Mouse (Mus musculus): ENCODE data around the gene Gli2.

Gli2 gene

DNA sequence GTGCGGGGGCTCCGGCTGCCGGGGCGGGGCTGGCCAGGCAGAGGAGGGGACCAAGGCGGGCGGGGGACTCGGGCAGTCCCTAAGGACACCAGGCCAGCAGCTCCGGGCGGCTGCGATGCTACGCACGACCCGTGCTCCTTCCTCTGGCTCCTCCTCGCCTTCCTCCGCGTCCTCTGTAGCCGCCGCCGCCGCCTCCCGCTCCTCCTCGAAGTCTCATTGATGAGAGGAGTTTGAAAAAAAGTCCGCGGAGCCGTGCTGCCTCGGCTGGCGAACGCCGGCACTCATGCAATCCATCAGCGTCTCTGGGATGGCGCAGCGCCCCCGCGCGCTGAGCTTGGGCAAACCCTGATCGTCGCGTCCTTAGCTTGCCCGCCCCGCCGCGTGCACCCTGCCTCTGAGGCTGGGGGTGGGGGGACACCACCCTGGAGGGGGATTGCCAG is at the start of gene Gli2:
Gene Gli2 (minus strand): TSS at position 218 of the 440 bp plus-strand sequence.
- peak; percentile 67 to 79 for DNase-seq (ENCODE audit: low spot score in 2 of 2)

DNA sequence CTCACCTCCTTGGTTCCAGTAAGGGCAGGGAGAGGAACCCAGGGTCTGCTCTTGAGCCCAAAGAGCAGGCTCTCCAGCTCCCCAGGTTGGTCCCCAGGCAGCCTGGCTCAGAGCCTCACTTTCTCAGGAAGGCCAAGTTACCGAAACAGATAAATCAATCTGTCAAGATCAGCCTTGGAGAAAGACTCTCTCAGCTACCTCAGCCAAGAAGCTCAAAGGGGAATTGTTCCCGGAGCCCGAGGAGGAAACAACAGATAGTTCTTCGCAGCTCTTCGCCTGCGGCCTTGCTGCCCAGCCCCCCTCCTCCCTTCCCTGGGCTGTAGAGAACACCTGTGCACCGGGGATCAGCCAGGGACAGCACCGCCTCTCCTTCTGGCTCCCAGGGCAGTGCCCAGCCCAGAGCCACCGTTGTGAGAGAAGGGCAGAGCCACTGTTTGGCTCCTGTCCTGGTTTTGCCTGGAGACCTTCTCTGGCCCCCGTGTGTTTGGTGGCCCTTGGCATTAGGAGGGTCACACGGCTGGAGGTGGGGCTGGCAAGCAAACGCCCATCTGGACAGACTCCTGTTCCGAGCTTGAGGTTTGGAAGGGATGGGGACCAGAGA is 44.6 kb upstream of the Gli2 start:
- no peak for DNase-seq (ENCODE audit: low spot score in 2 of 2)

DNA sequence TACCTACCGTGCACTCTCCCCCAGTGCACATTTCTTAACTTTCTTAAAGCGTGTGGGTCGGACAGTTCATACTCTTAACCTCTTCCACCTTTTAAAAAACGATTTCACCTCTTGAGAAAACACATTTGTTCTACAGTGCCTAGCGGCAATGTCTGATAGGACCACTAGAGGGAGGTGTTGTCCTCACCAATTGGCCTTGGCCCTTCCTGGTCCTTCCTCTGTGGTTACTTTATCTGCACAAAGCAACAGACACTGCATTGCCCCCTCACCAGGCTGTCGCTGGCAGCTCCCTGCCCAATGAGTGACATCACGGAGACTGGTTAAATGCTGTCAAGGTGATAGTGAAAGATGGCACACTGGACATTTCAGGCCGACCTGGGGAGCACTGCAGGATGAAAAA is 40.3 kb upstream of the Gli2 start:
- DNase-seq (ENCODE audit: low spot score in 2 of 2) = peak; percentile 30 to 79

DNA sequence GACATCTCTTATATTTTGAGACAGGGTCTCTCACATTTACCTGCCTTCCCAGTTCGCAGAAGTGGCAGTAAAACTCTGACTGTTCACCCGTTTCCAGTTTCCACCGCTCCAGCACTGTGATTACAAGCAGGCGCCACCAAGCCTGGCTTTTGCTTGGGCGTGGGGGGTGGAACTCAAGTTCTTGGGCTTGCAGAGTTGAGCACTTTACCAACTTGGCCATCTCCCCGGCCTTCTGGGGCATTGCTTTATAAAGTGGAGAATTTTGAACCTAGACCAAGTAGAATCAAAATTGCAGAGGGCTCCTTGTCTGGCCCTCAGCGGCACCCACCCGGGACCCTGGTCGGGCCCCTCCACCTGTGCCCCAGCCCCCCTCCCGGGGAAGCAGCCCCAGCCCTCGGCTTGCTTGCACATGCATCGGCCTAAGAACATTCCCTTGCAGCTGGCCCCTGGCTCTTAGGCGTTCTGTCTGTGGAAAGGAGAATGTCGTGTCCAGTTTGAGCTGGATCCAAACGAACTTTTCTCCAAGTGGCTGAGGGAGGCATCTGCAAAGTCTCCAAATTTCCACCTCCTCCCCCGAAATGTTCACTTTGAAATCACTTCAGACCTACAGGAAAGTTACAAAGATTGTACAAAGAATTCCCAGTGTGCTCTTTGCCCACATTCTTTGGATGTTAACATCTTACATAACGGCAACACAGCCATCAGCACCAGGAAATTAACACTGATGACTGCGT is 36.6 kb upstream of the Gli2 start:
- DNase-seq (ENCODE audit: low spot score in 2 of 2) = no peak

DNA sequence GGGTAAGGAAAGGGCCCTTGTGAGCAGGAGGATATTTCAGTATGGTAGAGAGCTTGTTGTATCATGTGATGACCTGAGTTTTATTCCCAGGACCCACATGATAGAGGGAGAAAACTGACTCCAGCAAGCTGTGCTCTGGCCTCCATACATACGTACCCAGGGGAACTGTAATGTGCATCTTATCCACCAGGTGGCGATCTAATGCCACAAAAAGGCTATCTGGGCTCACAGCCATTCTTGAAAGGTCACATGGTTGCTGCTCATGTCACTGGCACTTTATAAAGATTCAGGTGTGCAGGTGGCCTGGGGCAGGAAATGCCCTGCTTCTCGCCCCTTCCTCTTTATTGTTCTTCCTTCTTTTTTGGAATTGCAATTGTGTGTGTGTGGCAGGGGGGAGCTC is 34.1 kb upstream of the Gli2 start:
- DNase-seq (ENCODE audit: low spot score in 2 of 2) = peak; percentile 61 to 76

DNA sequence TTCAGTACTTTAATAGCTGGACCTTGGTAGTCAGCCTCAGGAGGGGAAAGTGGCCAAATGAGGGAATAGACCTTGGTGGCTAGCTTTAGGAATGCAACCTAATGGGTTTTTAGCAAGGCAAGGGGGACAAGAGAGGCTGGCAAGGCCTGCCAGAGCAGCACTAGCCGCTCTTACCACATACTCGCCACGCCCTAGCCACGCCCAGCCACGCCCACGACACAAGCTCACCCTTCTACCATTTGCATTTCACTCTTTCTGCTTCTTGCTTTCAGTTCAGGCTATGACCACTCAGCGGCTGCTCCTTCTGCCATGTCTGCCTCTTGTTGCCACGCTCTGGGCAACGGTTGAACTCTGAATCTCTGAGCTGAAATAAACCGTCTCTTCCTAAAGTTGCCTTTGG is 32.4 kb upstream of the Gli2 start:
- DNase-seq (ENCODE audit: low spot score in 2 of 2) = no peak

DNA sequence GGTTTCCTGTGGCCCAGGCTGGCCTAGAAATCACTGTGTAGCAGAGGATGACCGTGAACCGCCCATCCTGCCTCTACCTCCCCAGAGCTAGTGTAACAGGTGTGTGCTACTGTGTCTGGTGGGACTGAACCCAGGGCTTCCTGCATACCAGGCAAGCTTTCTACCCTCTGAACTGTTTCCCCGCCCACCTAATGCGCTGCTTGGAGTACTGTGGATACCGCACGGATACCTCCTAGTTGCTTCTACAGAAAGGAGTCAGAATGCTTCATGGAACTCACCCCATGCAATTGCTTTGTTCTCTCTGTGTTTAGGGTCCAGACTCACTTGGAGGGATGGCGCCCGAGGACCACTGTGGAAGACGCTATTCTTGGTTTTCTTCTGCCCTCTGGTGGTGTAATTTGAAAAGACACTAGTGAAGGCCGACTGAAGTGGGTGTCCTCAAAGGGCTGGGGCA is 30.1 kb upstream of the Gli2 start:
- peak in 1 of 2 experiments; percentile 50 for DNase-seq (ENCODE audit: low spot score in 2 of 2)

DNA sequence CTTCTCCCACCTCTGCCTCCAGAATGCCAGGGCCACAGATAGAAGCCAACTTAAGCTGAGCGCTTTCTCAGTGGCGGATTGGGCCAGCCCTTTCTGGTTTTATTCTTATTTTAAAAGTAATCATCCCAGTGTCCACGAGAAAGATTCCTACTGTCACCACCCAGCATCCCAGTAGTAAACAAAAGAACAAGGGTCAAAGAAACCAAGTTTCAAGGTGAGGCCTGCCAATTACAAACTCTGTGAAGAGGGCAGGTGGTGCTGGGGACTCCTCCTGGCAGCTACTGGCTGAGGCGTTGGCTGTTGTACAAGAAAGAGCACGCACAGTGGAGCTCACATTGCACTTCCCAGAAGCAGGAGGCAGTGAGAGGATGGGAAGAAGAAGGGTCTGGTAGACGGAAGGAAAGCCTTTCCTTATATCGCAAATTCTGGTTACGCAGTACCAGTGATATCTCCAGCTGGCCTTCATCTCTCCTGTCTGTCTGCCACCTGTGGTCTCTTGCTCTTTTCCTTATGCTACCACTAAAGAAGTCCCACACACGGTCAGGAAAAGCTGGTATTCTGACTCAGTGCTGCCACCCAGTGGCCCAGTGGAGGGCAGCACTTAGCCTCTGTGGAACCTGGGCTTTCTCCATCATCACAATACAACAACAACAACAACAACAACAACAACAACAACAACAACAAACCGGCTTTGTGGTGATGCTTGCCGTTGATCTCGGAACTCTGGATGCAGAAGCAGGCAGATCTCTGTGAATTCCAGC is 29.0 kb upstream of the Gli2 start:
- DNase-seq (ENCODE audit: low spot score in 2 of 2) = peak in 1 of 2 experiments; percentile 43

DNA sequence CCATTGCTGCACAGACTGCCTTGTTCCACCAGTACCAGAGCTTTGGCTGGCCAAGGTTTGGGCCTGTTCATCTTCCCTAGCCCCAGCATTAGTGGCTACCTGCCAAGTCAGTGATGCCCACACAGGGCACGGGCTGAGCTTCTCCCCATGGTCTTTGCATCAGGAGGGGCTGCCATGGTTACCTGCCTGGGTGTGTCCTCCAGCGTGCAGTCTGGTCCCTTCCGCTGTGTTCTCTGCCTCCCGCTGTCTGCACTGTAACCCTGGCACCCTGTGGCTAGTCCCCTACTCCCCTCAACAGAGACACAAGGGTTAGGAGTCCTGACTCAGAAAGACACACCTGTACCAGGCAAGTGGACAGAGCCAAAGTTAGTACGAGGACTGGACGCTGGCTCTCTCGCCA is 24.5 kb upstream of the Gli2 start:
- no peak for DNase-seq (ENCODE audit: low spot score in 2 of 2)

DNA sequence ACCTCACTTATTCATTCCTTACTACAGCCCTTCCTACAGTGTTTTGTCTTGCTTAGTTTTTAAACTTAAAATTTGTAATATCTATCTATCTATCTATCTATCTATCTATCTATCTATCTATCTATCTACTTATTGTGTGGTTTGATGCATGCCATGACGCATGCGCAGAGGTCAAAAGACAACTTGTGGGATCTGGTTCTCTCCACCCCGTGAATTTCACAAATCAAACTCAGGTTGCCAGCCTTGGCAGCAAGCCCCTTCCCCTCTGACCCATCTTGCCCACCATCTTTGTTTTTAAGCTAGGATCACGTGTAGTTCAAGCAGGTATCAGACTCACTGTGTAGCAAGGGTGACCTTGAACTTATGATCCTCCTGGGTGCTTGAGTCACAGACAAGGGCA is 22.9 kb upstream of the Gli2 start:
- DNase-seq (ENCODE audit: low spot score in 2 of 2) = no peak

DNA sequence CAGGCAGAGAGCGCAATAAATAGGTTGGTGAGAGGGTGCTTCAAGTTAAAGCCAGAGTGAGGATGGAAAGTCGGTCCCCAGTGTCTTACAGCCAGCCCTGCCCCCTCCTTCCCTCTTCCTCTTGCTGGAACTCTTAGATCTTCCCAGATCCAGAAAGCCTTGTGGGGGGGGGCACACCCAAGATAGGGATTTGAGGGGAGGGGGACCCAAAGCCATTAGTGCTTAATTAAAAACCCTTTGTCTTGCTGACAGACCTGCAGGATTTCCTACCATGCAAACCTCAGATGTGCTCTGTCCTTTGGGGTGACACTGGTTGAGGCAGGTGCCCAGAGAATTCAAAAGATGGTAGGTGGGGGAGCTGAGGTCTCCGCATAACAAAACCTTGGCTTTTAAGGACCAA is 22.5 kb upstream of the Gli2 start:
- DNase-seq (ENCODE audit: low spot score in 2 of 2) = no peak

DNA sequence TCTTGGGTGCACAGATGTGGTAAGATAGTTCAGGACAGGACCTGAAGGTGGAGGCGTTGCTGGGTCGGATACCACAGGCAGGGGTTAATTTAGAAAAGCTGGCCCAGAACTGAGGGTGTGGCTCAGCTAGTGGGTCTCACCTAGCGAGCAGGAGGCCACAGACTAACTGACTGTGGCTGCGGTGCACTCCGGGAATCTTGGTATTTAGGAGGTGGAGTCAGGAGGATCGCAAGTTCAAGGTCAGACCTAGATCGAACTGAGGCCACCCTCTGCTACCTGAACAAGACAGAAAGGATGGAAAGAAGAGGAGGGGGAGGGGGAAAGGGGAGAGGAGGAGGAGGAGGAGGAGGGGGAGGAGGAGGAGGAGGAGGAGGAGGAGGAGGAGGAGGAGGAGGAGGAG is 22.1 kb upstream of the Gli2 start:
- no peak for DNase-seq (ENCODE audit: low spot score in 2 of 2)

DNA sequence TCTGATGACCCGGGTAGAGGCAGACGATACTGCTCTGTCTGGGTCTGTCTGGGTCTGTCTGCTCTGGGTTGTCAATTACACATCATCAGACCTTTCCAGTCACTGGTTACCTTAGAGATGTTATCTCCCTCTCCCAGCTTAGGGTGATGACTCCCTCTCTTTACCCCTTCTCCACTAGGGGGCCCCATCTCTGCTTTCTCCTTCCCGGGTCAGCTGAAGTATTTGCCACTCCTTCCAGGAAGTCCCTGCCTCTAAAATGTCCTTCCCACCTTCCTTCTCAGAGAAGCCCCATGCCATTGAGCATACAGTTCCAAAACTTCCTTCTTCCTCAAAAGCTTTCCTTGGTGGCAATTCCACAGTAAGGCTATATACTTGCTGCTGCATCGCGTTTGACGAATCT is 21.5 kb upstream of the Gli2 start:
- DNase-seq (ENCODE audit: low spot score in 2 of 2) = no peak

DNA sequence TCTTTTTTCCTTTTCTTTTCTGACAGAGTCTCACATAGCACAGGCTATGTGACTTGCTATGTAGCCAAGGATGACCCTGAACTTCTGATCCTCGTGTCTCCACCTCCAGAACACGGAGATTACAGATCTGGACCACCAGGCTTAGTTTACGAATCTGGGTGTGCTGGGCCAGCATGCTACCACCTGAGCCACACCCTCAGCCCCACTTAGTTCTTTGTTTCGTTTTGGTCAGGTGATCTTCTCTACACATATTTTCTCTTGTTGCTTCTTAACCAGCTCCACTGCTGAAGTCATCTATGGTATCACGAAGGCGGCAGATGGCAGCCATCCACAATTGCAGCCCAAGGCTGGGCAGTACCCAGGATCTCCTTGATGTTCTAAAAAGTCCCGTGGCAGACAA is 20.5 kb upstream of the Gli2 start:
- no peak for DNase-seq (ENCODE audit: low spot score in 2 of 2)

DNA sequence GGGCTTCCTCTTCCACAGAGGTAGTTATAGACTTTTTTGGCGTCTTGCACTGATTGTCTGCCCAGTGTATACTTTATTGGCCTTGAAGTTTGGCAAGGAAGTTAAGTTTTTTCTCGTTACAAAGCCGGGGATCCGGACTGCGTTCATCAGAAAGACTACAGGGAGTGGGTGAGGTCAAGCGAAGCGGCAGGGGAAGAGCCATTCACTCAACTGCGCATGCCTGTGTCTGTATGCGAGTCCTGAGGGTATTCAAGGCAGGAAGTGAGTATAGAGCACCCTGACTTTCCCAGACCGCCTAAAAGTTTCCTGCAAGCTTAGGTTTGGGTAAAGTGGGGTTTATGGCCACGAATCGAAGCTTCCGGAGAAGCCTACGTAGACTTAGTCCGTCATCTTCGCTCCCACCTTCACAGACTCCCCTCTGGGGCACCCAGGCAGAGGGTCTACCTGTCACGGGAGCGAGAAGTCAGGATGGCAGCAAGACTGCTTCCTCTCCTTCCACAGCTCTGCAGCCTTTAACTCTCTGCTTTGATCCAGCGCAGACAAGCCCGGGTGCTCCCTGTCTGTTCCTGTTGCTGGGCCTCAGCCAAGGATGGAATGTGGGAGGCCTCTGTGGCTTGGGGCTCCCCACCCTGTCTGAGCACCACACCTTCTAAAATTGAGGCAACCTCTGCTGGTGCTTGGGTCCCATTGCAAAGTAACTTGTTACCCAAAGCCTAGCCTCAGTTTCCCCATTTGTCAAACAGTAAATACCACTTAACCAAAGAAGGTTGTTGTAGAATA is 11.7 kb upstream of the Gli2 start:
- DNase-seq (ENCODE audit: low spot score in 2 of 2) = no peak

DNA sequence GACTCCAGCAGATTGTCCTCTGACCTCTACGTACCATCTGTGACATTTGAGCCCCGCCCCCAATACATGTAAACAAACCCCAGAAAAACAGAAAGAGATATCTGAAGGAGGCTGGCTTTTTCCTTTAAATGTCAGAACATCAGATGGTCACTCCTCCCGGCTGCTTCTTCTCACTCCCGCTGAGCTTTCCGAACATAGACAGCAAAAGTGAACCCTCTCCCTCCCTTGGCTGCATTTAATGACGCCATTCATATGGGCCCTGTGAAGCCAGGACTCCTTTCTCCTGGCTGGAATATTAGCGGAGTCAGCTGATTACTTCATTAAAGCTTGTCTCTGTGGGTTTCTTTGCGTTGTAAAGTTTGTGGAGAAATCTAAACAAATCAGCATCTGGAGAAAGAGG is 3.1 kb upstream of the Gli2 start:
- no peak for DNase-seq (ENCODE audit: low spot score in 2 of 2)

DNA sequence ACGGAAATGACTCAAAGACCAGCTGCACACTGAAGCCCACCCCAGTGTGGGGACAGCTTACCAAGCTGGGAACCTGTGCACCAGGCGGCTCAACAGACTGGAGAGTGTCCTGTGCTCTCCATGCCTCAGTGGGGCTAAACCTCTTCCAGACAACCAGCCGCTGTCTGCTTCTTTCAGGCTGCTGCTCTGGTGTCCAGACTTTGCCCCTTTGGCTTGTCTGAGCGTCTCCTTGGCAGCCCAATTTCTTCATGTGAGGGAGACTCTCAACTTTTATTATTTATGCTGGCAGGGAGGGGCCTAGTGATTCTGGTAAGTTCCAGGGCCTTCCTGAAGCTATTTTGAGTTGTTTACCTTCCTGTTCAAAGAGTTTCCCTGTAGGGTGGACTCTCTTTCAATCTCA is 2.4 kb upstream of the Gli2 start:
- DNase-seq (ENCODE audit: low spot score in 2 of 2) = no peak

DNA sequence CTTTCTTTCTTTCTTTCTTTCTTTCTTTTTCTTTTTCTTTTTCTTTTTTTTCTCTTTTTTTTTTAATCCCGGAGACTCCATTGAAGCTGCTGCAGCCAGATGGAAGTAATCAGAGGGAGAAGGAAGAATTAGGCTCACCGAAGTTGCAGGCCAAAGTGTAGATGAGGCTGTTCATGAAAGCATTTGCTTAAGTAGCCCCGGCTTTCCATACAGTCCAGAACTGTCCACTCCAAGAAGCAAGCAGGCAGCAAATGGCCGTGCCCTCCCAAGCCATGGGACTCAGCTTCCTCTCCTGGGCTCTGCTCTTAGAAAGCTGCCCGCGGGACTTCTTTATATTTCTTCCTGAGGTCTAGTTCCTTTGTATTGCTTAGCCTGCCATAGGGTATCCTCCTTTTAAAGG is 1.0 kb upstream of the Gli2 start:
- no peak for DNase-seq (ENCODE audit: low spot score in 2 of 2)

DNA sequence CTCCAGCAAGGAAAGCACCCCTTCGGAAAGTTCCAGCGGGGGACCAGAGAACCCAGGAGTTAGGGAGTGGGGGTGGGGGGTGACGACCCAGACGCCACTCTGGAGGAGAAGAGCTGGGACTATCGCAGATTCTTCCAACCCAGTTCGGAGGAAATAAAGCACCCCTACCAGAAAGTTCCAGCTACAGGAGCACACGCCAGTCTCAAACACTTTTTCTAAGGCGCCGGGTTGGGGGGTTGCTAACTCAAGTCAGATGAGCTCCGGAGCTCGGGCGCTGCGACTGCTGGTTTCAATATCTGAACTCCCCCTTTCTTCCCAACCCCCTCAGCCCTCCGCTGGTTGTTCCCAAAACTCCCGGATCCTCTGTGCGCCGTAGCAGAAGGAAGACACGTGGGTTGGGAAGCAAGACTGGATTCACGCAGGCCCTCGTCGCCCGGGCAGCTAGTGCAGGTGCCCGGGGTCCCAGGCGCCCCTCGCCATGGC is 494 bp upstream of the Gli2 start:
- DNase-seq (ENCODE audit: low spot score in 2 of 2) = no peak

DNA sequence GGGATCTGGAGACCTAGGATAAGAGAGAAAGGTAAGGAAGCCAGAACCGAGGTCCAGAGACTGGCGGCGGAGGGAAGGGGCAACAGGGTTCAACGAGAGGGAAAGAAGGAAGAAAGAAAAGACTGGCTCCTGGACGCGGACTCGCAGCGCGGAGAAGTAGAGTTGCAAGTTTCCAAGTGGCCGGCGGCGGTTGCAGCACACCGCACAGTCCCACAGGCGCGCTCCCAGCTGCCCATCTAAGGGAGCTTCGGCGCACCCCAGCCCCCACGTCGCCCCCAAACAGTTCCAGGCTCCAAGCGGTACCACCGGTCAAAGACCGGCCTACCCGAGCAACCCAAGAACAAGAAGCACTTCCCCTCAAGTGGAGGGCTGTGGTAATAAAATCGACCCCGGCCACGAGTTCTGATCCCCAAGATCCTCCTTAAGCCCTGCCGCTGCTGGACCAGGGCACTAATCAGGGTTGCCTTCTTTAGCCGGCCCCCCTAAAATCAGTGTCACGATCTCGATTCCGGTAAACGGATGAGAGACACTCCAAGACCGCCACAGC is 715 bp downstream of the Gli2 start:
- no peak for DNase-seq (ENCODE audit: low spot score in 2 of 2)

DNA sequence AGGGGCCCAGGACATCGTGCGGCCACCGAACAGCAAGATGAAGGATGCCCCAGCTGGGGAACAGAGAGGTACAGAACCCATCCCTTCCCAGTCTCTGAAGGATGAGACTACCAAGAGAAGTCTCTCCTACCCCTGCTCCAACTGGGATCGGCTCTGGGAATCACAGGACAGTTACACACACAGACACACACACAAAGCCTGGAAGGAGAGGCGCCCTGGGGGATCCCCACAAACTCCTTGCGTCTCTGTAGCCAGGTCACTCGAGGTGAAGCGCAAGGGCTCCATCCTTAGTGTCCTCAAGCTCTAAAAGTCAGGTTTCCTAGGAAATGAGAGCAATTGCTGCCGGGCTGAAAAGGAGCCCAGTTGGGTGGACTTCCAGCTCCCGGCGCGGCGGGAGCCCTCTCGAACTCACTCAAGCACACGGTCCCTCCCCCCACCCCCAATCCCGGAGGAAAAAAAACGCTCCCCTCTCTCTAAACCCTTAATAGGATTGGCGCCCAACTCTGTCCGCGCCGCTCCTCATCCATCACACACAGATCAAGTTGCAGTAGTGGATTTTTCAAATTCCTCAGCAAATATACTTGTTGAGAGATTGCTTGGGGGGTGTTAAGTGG is 1.4 kb downstream of the Gli2 start:
- DNase-seq (ENCODE audit: low spot score in 2 of 2) = no peak
